Mouse (Mus musculus): Measurements from ENCODE around the gene Map2k4. TPM values are rescaled to one million over a fixed set of nuclear protein-coding genes. Genes with fewer than 3 reads are reported as not detected.

The Map2k4 gene
- polyA plus RNA-seq, 1 experiment from 2014 or later: 30.1 TPM

DNA sequence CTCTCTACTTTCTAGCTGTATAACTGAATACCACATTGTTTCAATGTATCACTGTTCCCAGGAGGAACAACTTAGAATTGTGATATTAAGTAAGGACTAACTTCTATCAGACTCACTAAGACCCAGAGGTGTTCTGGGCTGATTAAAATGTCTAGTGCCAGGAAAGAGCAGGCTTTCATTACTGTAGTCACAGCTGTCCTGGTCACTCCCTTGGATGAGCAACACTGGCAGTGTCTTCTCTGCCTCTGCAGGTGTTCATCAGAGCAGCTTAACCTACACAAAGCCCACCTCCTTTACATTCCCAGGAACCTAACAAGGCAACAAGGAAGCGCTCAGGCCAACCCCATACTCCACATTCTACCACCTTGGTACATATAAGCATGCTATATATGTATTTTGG is 8.5 kb downstream of the Map2k4 start:
- ATAC-seq (ENCODE audit: low read depth): no peak
- no peak overlapping the region for H3K4me2 ChIP-seq (ENCODE audit: low read depth, low read length)
- H3K4me1 ChIP-seq (ENCODE audit: control insufficient read depth, low read depth, low read length): peaks cover 14% of the 10 kb centered on the region
- 89% methylated on average over 1 of the region's 1 CpGs for WGBS (ENCODE audit: insufficient replicate concordance)
- H3K27me3 ChIP-seq (ENCODE audit: control insufficient read depth, insufficient read depth, low read depth, low read length): no peaks in the 10 kb centered on the region
- H3K27ac ChIP-seq (ENCODE audit: low read length): no peak overlapping the region
- H3K4me3 ChIP-seq (ENCODE audit: low read depth, low read length): no peak overlapping the region
- no peak overlapping the region for H3K9ac ChIP-seq (ENCODE audit: low read depth, low read length)
- 0 out of 2 replicates have a peak, but pooled peaks cover 3% of the 10 kb centered on the region for H3K36me3 ChIP-seq (ENCODE audit: control insufficient read depth, insufficient read depth)
- H3K9me3 ChIP-seq (replicated peaks; ENCODE audit: control insufficient read depth, low read length): no peaks in the 10 kb centered on the region

DNA sequence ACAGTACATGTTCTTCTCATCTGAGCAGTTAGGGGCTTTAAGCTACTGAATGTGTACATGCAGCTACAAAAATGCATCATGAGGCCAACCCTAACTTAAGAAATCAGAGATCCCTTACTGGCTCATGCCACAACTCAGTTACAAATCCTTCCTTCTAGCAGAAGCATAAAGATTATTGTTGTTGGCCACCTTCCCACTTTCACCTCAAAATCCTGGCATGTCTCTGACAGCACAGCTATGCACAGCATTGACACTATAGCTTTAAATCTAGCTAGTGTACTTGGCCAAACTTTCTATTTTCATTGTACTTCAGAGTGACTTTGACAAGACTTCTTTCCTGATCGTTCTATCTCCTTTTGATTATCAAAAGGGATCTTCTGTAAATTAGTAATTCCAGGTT is 9.0 kb downstream of the Map2k4 start:
- Histone ChIP-seq H3K36me3 (ENCODE audit: control insufficient read depth, insufficient read depth) (0 out of 2 replicates have a peak, but pooled peaks cover 3% of the 10 kb centered on the region), H3K9ac (ENCODE audit: low read depth, low read length) (no peak overlapping the region), H3K4me2 (ENCODE audit: low read depth, low read length) (no peak overlapping the region), H3K4me3 (ENCODE audit: low read depth, low read length) (no peak overlapping the region), H3K4me1 (ENCODE audit: control insufficient read depth, low read depth, low read length) (peaks cover 16% of the 10 kb centered on the region), H3K9me3 (replicated peaks; ENCODE audit: control insufficient read depth, low read length) (no peaks in the 10 kb centered on the region), H3K27me3 (ENCODE audit: control insufficient read depth, insufficient read depth, low read depth, low read length) (no peaks in the 10 kb centered on the region), H3K27ac (ENCODE audit: low read length) (no peak overlapping the region)
- 69% methylated on average over 1 of the region's 1 CpGs for WGBS (ENCODE audit: insufficient replicate concordance)
- no peak for ATAC-seq (ENCODE audit: low read depth)

- no peaks in the 10 kb centered on the region for H3K27me3 ChIP-seq (ENCODE audit: control insufficient read depth, insufficient read depth, low read depth, low read length)
- H3K9me3 ChIP-seq (replicated peaks; ENCODE audit: control insufficient read depth, low read length): no peaks in the 10 kb centered on the region
- no peak overlapping the region for H3K4me3 ChIP-seq (ENCODE audit: low read depth, low read length)
- peaks cover 24% of the 10 kb centered on the region for H3K4me1 ChIP-seq (ENCODE audit: control insufficient read depth, low read depth, low read length)
- H3K4me2 ChIP-seq (ENCODE audit: low read depth, low read length): no peak overlapping the region
- H3K27ac ChIP-seq (ENCODE audit: low read length): no peak overlapping the region
- no peak overlapping the region for H3K9ac ChIP-seq (ENCODE audit: low read depth, low read length)
- ATAC-seq (ENCODE audit: low read depth): no peak
- 38% methylated on average over 5 of the region's 5 CpGs for WGBS (ENCODE audit: insufficient replicate concordance)
- 0 out of 2 replicates have a peak, but pooled peaks cover 3% of the 10 kb centered on the region for H3K36me3 ChIP-seq (ENCODE audit: control insufficient read depth, insufficient read depth)
Observed at GRCm38 (mm10) chr11:65777810-65778209, 10.3 kb downstream of the Map2k4 start.

- H3K4me1 ChIP-seq (ENCODE audit: control insufficient read depth, low read depth, low read length): peaks cover 26% of the 10 kb centered on the region
Observed at GRCm38 (mm10) chr11:65776906-65777611, 11.0 kb downstream of the Map2k4 start.

GRCm38 (mm10) chr11:65773946-65774656 is 14.0 kb downstream of the Map2k4 start:
- Histone ChIP-seq H3K9ac (ENCODE audit: low read depth, low read length) (peak overlapping the region; percentile 43), H3K27me3 (ENCODE audit: control insufficient read depth, insufficient read depth, low read depth, low read length) (no peaks in the 10 kb centered on the region), H3K4me3 (ENCODE audit: low read depth, low read length) (peak overlapping the region; percentile 36), H3K4me1 (ENCODE audit: control insufficient read depth, low read depth, low read length) (peaks cover 37% of the 10 kb centered on the region), H3K27ac (ENCODE audit: low read length) (peak overlapping the region; percentile 86), H3K4me2 (ENCODE audit: low read depth, low read length) (peak overlapping the region; percentile 67), H3K9me3 (replicated peaks; ENCODE audit: control insufficient read depth, low read length) (no peaks in the 10 kb centered on the region), H3K36me3 (ENCODE audit: control insufficient read depth, insufficient read depth) (no peaks in the 10 kb centered on the region)
- WGBS (ENCODE audit: insufficient replicate concordance): 36% methylated on average over 6 of the region's 6 CpGs
- ATAC-seq (ENCODE audit: low read depth): peak; percentile 84

More at GRCm38 (mm10) chr11:65776906-65777611, 11.0 kb downstream of the Map2k4 start:
- no peak for ATAC-seq (ENCODE audit: low read depth)
- H3K27ac ChIP-seq (ENCODE audit: low read length): 0 out of 2 replicates have a peak overlapping the region, but pooled peaks have one; percentile 44
- 27% methylated on average over 2 of the region's 2 CpGs for WGBS (ENCODE audit: insufficient replicate concordance)
- 0 out of 2 replicates have a peak, but pooled peaks cover 3% of the 10 kb centered on the region for H3K36me3 ChIP-seq (ENCODE audit: control insufficient read depth, insufficient read depth)
- H3K27me3 ChIP-seq (ENCODE audit: control insufficient read depth, insufficient read depth, low read depth, low read length): no peaks in the 10 kb centered on the region
- H3K4me2 ChIP-seq (ENCODE audit: low read depth, low read length): no peak overlapping the region
- no peaks in the 10 kb centered on the region for H3K9me3 ChIP-seq (replicated peaks; ENCODE audit: control insufficient read depth, low read length)
- no peak overlapping the region for H3K9ac ChIP-seq (ENCODE audit: low read depth, low read length)
- H3K4me3 ChIP-seq (ENCODE audit: low read depth, low read length): no peak overlapping the region

- Histone ChIP-seq H3K9me3 (replicated peaks; ENCODE audit: control insufficient read depth, low read length) (no peaks in the 10 kb centered on the region), H3K27ac (ENCODE audit: low read length) (peak overlapping the region; percentile 86), H3K4me2 (ENCODE audit: low read depth, low read length) (peak overlapping the region; percentile 67), H3K9ac (ENCODE audit: low read depth, low read length) (peak overlapping the region; percentile 43), H3K4me3 (ENCODE audit: low read depth, low read length) (peak overlapping the region; percentile 36), H3K27me3 (ENCODE audit: control insufficient read depth, insufficient read depth, low read depth, low read length) (no peaks in the 10 kb centered on the region), H3K36me3 (ENCODE audit: control insufficient read depth, insufficient read depth) (no peaks in the 10 kb centered on the region), H3K4me1 (ENCODE audit: control insufficient read depth, low read depth, low read length) (peaks cover 39% of the 10 kb centered on the region)
- ATAC-seq (ENCODE audit: low read depth): peak; percentile 88
- 28% methylated on average over 2 of the region's 2 CpGs for WGBS (ENCODE audit: insufficient replicate concordance)
Observed at GRCm38 (mm10) chr11:65773535-65773934, 14.6 kb downstream of the Map2k4 start.

- no peak for ATAC-seq (ENCODE audit: low read depth)
- Histone ChIP-seq H3K36me3 (ENCODE audit: control insufficient read depth, insufficient read depth) (no peaks in the 10 kb centered on the region), H3K4me1 (ENCODE audit: control insufficient read depth, low read depth, low read length) (peaks cover 37% of the 10 kb centered on the region), H3K4me2 (ENCODE audit: low read depth, low read length) (no peak overlapping the region), H3K9ac (ENCODE audit: low read depth, low read length) (no peak overlapping the region), H3K27me3 (ENCODE audit: control insufficient read depth, insufficient read depth, low read depth, low read length) (no peaks in the 10 kb centered on the region), H3K4me3 (ENCODE audit: low read depth, low read length) (no peak overlapping the region), H3K9me3 (replicated peaks; ENCODE audit: control insufficient read depth, low read length) (no peaks in the 10 kb centered on the region), H3K27ac (ENCODE audit: low read length) (no peak overlapping the region)
- WGBS (ENCODE audit: insufficient replicate concordance): 75% methylated on average over 1 of the region's 1 CpGs
Observed at GRCm38 (mm10) chr11:65771546-65771945, 16.6 kb downstream of the Map2k4 start.

- Histone ChIP-seq H3K4me2 (ENCODE audit: low read depth, low read length) (no peak overlapping the region), H3K36me3 (ENCODE audit: control insufficient read depth, insufficient read depth) (no peaks in the 10 kb centered on the region), H3K9ac (ENCODE audit: low read depth, low read length) (no peak overlapping the region), H3K9me3 (replicated peaks; ENCODE audit: control insufficient read depth, low read length) (no peaks in the 10 kb centered on the region), H3K4me3 (ENCODE audit: low read depth, low read length) (no peak overlapping the region), H3K4me1 (ENCODE audit: control insufficient read depth, low read depth, low read length) (peaks cover 35% of the 10 kb centered on the region), H3K27me3 (ENCODE audit: control insufficient read depth, insufficient read depth, low read depth, low read length) (no peaks in the 10 kb centered on the region), H3K27ac (ENCODE audit: low read length) (no peak overlapping the region)
- no peak for ATAC-seq (ENCODE audit: low read depth)
- 23% methylated on average over 5 of the region's 5 CpGs for WGBS (ENCODE audit: insufficient replicate concordance)
Observed at GRCm38 (mm10) chr11:65769990-65770389, 18.1 kb downstream of the Map2k4 start.

GRCm38 (mm10) chr11:65768445-65768844 is 19.7 kb downstream of the Map2k4 start:
- H3K9ac ChIP-seq (ENCODE audit: low read depth, low read length): no peak overlapping the region
- H3K27me3 ChIP-seq (ENCODE audit: control insufficient read depth, insufficient read depth, low read depth, low read length): no peaks in the 10 kb centered on the region
- H3K36me3 ChIP-seq (ENCODE audit: control insufficient read depth, insufficient read depth): no peaks in the 10 kb centered on the region
- H3K9me3 ChIP-seq (replicated peaks; ENCODE audit: control insufficient read depth, low read length): no peaks in the 10 kb centered on the region
- H3K4me2 ChIP-seq (ENCODE audit: low read depth, low read length): no peak overlapping the region
- ATAC-seq (ENCODE audit: low read depth): no peak
- H3K4me1 ChIP-seq (ENCODE audit: control insufficient read depth, low read depth, low read length): peaks cover 26% of the 10 kb centered on the region
- H3K4me3 ChIP-seq (ENCODE audit: low read depth, low read length): no peak overlapping the region
- H3K27ac ChIP-seq (ENCODE audit: low read length): no peak overlapping the region

All from liver, embryonic 16.5 days (tissue).